Mouse (Mus musculus) liver, adult 2 months (tissue): Measurements from ENCODE around the gene Adam10.

Experiments
- CTCF ChIP-seq: fragments of 200-500 bp; IDR thresholded peaks from 2 replicates; pipeline ENCODE4 v1.5.1; 2011; ENCODE audit warnings: low read depth, low read length, control low read depth
- POLR2A ChIP-seq: fragments of 200-500 bp; IDR thresholded peaks from 2 replicates; pipeline ENCODE4 v1.6.1; 2011; ENCODE audit warnings: low read length, control low read depth; ENCODE audit not compliant: insufficient read depth; ENCODE audit errors: extremely low read depth

DNA sequence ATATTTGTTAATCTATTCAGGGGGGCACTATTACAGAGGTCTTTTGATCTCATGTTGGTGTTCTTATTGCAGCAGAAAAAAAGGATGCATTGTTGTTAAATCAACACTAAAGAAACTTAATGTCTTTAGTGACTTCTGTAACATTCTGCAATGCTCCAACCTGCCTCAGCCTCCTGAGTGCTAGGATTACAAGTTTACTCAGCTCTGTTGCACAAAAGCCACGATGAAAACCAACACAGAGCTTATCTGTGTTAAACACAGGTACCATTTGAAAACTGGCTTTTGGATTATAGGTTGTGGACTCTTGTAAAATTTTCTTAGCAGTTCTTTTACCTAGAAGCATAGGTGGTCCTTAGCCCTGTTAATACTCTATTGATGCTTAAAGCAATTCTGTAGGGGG, 19.3 kb downstream of the Adam10 start:
- TF ChIP-seq CTCF (no peak), POLR2A (no peak)
